Mouse (Mus musculus) thymus, adult 2 months (tissue): ENCODE measurements at regions not wholly inside any gene's neighbourhood (a gene's known extent, or its start where the extent isn't known, plus 50 kb on each side); places are given as distances from the start of the nearest gene placed in this dataset.

ENCODE experiments used
- CTCF ChIP-seq: fragments of 200-500 bp; IDR thresholded peaks from 2 replicates; pipeline ENCODE4 v1.5.1; 2012; ENCODE audit warnings: mild to moderate bottlenecking, control low read depth, low read length, moderate library complexity, borderline replicate concordance; ENCODE audit not compliant: control insufficient read depth, poor library complexity, insufficient read depth; ENCODE audit errors: extremely low read depth
- POLR2A ChIP-seq: fragments of 200-500 bp; IDR thresholded peaks from 2 replicates; pipeline ENCODE4 v1.6.1; 2012; ENCODE audit warnings: mild to moderate bottlenecking, low read length, control low read depth, moderate library complexity; ENCODE audit not compliant: control insufficient read depth, poor library complexity, insufficient read depth; ENCODE audit errors: extremely low read depth

- TF ChIP-seq POLR2A (no peak), CTCF (no peak)
Observed at GRCm38 (mm10) chr1:73392077-73392476, 376.4 kb upstream of the Tnp1 start.
